Mouse (Mus musculus): ENCODE measurements at regions not wholly inside any gene's neighbourhood (a gene's known extent, or its start where the extent isn't known, plus 50 kb on each side); places are given as distances from the start of the nearest gene placed in this dataset.
A peak's percentile ranks its signal among the peaks of the same experiment; 100 is the strongest.

GRCm38 (mm10) chr1:90481708-90482107, 121.1 kb upstream of the Cops8 start:
- Histone ChIP-seq H3K4me3 (no peak overlapping the region), H3K27ac (replicated peaks) (no peak overlapping the region), H3K27me3 (peaks cover 4% of the 10 kb centered on the region; the same call in 1 of the 2 replicates), H3K36me3 (no peaks in the 10 kb centered on the region), H3K4me1 (replicated peaks) (peaks cover 13% of the 10 kb centered on the region), H3K9me3 (no peaks in the 10 kb centered on the region), H3K4me2 (no peak overlapping the region), H3K9ac (no peak overlapping the region)
- WGBS = 61% methylated on average over 5 of the region's 5 CpGs
- no peak for ATAC-seq (ENCODE audit: low read depth)

- Histone ChIP-seq H3K27me3 (no peaks in the 10 kb centered on the region; the same call in 1 of the 2 replicates), H3K9ac (no peak overlapping the region), H3K36me3 (no peaks in the 10 kb centered on the region), H3K9me3 (no peaks in the 10 kb centered on the region), H3K4me1 (replicated peaks) (peaks cover 8% of the 10 kb centered on the region), H3K4me3 (no peak overlapping the region), H3K4me2 (no peak overlapping the region), H3K27ac (replicated peaks) (no peak overlapping the region)
- ATAC-seq (ENCODE audit: low read depth) = peak; percentile 74
- WGBS = 29% methylated on average over 11 of the region's 11 CpGs
Observed at GRCm38 (mm10) chr1:90486349-90486839, 116.4 kb upstream of the Cops8 start.

GRCm38 (mm10) chr1:90487886-90488285, 114.9 kb upstream of the Cops8 start:
- Histone ChIP-seq H3K4me2 (no peak overlapping the region), H3K9ac (no peak overlapping the region), H3K4me3 (no peak overlapping the region), H3K9me3 (no peaks in the 10 kb centered on the region), H3K27ac (replicated peaks) (no peak overlapping the region), H3K4me1 (replicated peaks) (peaks cover 8% of the 10 kb centered on the region), H3K27me3 (no peaks in the 10 kb centered on the region; the same call in 1 of the 2 replicates), H3K36me3 (no peaks in the 10 kb centered on the region)
- no peak for ATAC-seq (ENCODE audit: low read depth)
- 87% methylated on average over 2 of the region's 2 CpGs for WGBS

- 89% methylated on average over 2 of the region's 2 CpGs for WGBS
- Histone ChIP-seq H3K4me3 (no peak overlapping the region), H3K4me2 (no peak overlapping the region), H3K27ac (replicated peaks) (no peak overlapping the region), H3K4me1 (replicated peaks) (peaks cover 8% of the 10 kb centered on the region), H3K9ac (no peak overlapping the region), H3K27me3 (peaks cover 3% of the 10 kb centered on the region; the same call in 1 of the 2 replicates), H3K9me3 (no peaks in the 10 kb centered on the region), H3K36me3 (no peaks in the 10 kb centered on the region)
- no peak for ATAC-seq (ENCODE audit: low read depth)
Observed at GRCm38 (mm10) chr1:90488991-90489390, 113.8 kb upstream of the Cops8 start.

GRCm38 (mm10) chr1:90490335-90490734, 112.4 kb upstream of the Cops8 start:
- no peak for ATAC-seq (ENCODE audit: low read depth)
- H3K4me3 ChIP-seq = no peak overlapping the region
- no peak overlapping the region for H3K9ac ChIP-seq
- peaks cover 3% of the 10 kb centered on the region; the same call in 1 of the 2 replicates for H3K27me3 ChIP-seq
- H3K36me3 ChIP-seq = no peaks in the 10 kb centered on the region
- H3K27ac ChIP-seq (replicated peaks) = no peak overlapping the region
- H3K9me3 ChIP-seq = no peaks in the 10 kb centered on the region
- WGBS = 91% methylated on average over 10 of the region's 10 CpGs
- peaks cover 8% of the 10 kb centered on the region for H3K4me1 ChIP-seq (replicated peaks)
- H3K4me2 ChIP-seq = no peak overlapping the region

GRCm38 (mm10) chr1:90493481-90493880, 109.3 kb upstream of the Cops8 start:
- Histone ChIP-seq H3K4me2 (no peak overlapping the region), H3K9ac (no peak overlapping the region), H3K4me1 (replicated peaks) (no peaks in the 10 kb centered on the region), H3K9me3 (0 out of 2 replicates have a peak, but pooled peaks cover 3% of the 10 kb centered on the region), H3K36me3 (no peaks in the 10 kb centered on the region), H3K27ac (replicated peaks) (no peak overlapping the region), H3K4me3 (no peak overlapping the region), H3K27me3 (0 out of 2 replicates have a peak, but pooled peaks cover 3% of the 10 kb centered on the region)
- ATAC-seq (ENCODE audit: low read depth) = no peak
- 30% methylated on average over 7 of the region's 7 CpGs for WGBS

- 72% methylated on average over 9 of the region's 9 CpGs for WGBS
- H3K4me1 ChIP-seq (replicated peaks) = no peaks in the 10 kb centered on the region
- peaks cover 11% of the 10 kb centered on the region for H3K9me3 ChIP-seq
- no peaks in the 10 kb centered on the region for H3K36me3 ChIP-seq
- no peak overlapping the region for H3K9ac ChIP-seq
- no peak overlapping the region for H3K4me2 ChIP-seq
- no peak overlapping the region for H3K27ac ChIP-seq (replicated peaks)
- ATAC-seq (ENCODE audit: low read depth) = no peak
- no peak overlapping the region for H3K4me3 ChIP-seq
- H3K27me3 ChIP-seq = 0 out of 2 replicates have a peak, but pooled peaks cover 3% of the 10 kb centered on the region
Observed at GRCm38 (mm10) chr1:90495174-90495573, 107.6 kb upstream of the Cops8 start.

GRCm38 (mm10) chr1:90497568-90497967, 105.2 kb upstream of the Cops8 start:
- Histone ChIP-seq H3K27ac (replicated peaks) (no peak overlapping the region), H3K4me3 (no peak overlapping the region), H3K27me3 (0 out of 2 replicates have a peak, but pooled peaks cover 3% of the 10 kb centered on the region), H3K4me2 (no peak overlapping the region), H3K36me3 (no peaks in the 10 kb centered on the region), H3K4me1 (replicated peaks) (no peaks in the 10 kb centered on the region), H3K9me3 (peaks cover 11% of the 10 kb centered on the region), H3K9ac (no peak overlapping the region)
- ATAC-seq (ENCODE audit: low read depth) = no peak

- H3K27ac ChIP-seq (replicated peaks) = no peak overlapping the region
- no peaks in the 10 kb centered on the region for H3K27me3 ChIP-seq
- no peak for ATAC-seq (ENCODE audit: low read depth)
- H3K9ac ChIP-seq = no peak overlapping the region
- peaks cover 7% of the 10 kb centered on the region for H3K4me1 ChIP-seq (replicated peaks)
- H3K4me3 ChIP-seq = no peak overlapping the region
- H3K9me3 ChIP-seq = peaks cover 11% of the 10 kb centered on the region
- H3K36me3 ChIP-seq = no peaks in the 10 kb centered on the region
- H3K4me2 ChIP-seq = no peak overlapping the region
Observed at GRCm38 (mm10) chr1:90501373-90501772, 101.4 kb upstream of the Cops8 start.

GRCm38 (mm10) chr1:90502371-90502770, 100.4 kb upstream of the Cops8 start:
- H3K4me3 ChIP-seq = no peak overlapping the region
- H3K36me3 ChIP-seq = no peaks in the 10 kb centered on the region
- 96% methylated on average over 3 of the region's 3 CpGs for WGBS
- no peak for ATAC-seq (ENCODE audit: low read depth)
- H3K27me3 ChIP-seq = no peaks in the 10 kb centered on the region
- H3K4me1 ChIP-seq (replicated peaks) = peaks cover 14% of the 10 kb centered on the region
- H3K9me3 ChIP-seq = peaks cover 8% of the 10 kb centered on the region
- no peak overlapping the region for H3K9ac ChIP-seq
- H3K4me2 ChIP-seq = no peak overlapping the region
- H3K27ac ChIP-seq (replicated peaks) = no peak overlapping the region

- H3K4me1 ChIP-seq (replicated peaks) = peaks cover 14% of the 10 kb centered on the region
- no peak overlapping the region for H3K4me3 ChIP-seq
- no peak for ATAC-seq (ENCODE audit: low read depth)
- peaks cover 8% of the 10 kb centered on the region for H3K9me3 ChIP-seq
- whole genome bisulfite sequencing = 89% methylated on average over 8 of the region's 8 CpGs
- H3K9ac ChIP-seq = no peak overlapping the region
- no peaks in the 10 kb centered on the region for H3K27me3 ChIP-seq
- no peak overlapping the region for H3K4me2 ChIP-seq
- no peak overlapping the region for H3K27ac ChIP-seq (replicated peaks)
- no peaks in the 10 kb centered on the region for H3K36me3 ChIP-seq
Observed at GRCm38 (mm10) chr1:90502771-90503540, 99.8 kb upstream of the Cops8 start.

- H3K9ac ChIP-seq = no peak overlapping the region
- no peak overlapping the region for H3K4me2 ChIP-seq
- no peak overlapping the region for H3K4me3 ChIP-seq
- no peaks in the 10 kb centered on the region for H3K36me3 ChIP-seq
- WGBS = 43% methylated on average over 8 of the region's 8 CpGs
- H3K9me3 ChIP-seq = peaks cover 3% of the 10 kb centered on the region
- no peak for ATAC-seq (ENCODE audit: low read depth)
- no peaks in the 10 kb centered on the region for H3K27me3 ChIP-seq
- no peak overlapping the region for H3K27ac ChIP-seq (replicated peaks)
- peaks cover 14% of the 10 kb centered on the region for H3K4me1 ChIP-seq (replicated peaks)
Observed at GRCm38 (mm10) chr1:90504583-90505080, 98.1 kb upstream of the Cops8 start.
